Mouse (Mus musculus): ENCODE measurements around the gene Gm44596. TPM values are rescaled to one million over a fixed set of nuclear protein-coding genes. Genes with fewer than 3 reads are reported as not detected.

Gene Gm44596
- polyA plus RNA-seq, 1 experiment from 2014 or later: not detected

- WGBS (ENCODE audit: insufficient replicate concordance): under 1% methylated on average over 42 of the region's 42 CpGs
- H3K27ac ChIP-seq (replicated peaks): 0 out of 2 replicates have a peak within 1 kb of the TSS, but pooled peaks have one; percentile 24
- H3K36me3 ChIP-seq (replicated peaks): peaks cover 36% of the 10 kb centered on the region
- peak within 1 kb of the TSS; percentile 68 for H3K4me3 ChIP-seq (replicated peaks)
- peak within 1 kb of the TSS; percentile 58 for H3K9ac ChIP-seq
- no peaks in the 10 kb centered on the region for H3K9me3 ChIP-seq (replicated peaks)
- peaks cover 40% of the 10 kb centered on the region for H3K4me1 ChIP-seq (replicated peaks)
- ATAC-seq (ENCODE audit: insufficient read depth): peak; percentile 98
- H3K27me3 ChIP-seq: peaks cover 21% of the 10 kb centered on the region
- H3K4me2 ChIP-seq: peak within 1 kb of the TSS; percentile 92
These were observed 19.4 kb upstream of the Gm44596 start, which contains the start of gene Tulp3 for GRCm38 (mm10) chr6:128355726-128356416. TSS of gene Tulp3 (minus strand) at chr6:128355851.

DNA sequence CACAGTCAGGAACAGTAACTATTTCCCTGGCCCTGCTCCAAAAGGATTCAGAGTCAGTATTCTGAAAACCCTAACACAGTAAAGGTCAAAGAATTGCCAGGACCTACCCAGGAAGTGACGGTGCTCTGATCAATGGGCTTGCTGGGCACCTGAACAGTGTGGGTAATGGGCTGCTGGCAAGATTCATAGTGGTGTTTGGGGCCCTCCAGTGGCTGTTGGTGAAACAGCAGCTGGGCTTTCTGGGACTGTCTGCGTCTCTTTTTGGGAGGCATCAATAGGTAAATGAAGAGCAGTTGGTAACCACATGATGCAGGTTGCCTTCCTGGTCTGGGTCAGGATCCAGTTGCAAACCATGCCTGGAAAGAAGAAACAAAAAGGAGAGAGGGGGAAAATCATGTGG, 16.3 kb upstream of the Gm44596 start:
- ATAC-seq (ENCODE audit: insufficient read depth): no peak
- H3K4me2 ChIP-seq: no peak overlapping the region

GRCm38 (mm10) chr6:128361901-128362300, 13.4 kb upstream of the Gm44596 start:
- H3K36me3 ChIP-seq (replicated peaks): peaks cover 50% of the 10 kb centered on the region
- H3K4me2 ChIP-seq: peak overlapping the region; percentile 80
- H3K4me3 ChIP-seq (replicated peaks): peak overlapping the region; percentile 100
- H3K9me3 ChIP-seq (replicated peaks): no peaks in the 10 kb centered on the region
- peak overlapping the region; percentile 95 for H3K27ac ChIP-seq (replicated peaks)
- WGBS (ENCODE audit: insufficient replicate concordance): 13% methylated on average over 9 of the region's 9 CpGs
- H3K27me3 ChIP-seq: no peaks in the 10 kb centered on the region
- ATAC-seq (ENCODE audit: insufficient read depth): no peak
- H3K9ac ChIP-seq: peak overlapping the region; percentile 97
- H3K4me1 ChIP-seq (replicated peaks): peaks cover 54% of the 10 kb centered on the region

More for the DNA sequence above, 16.3 kb upstream of the Gm44596 start:
- Histone ChIP-seq H3K27ac (replicated peaks) (no peak overlapping the region), H3K9me3 (replicated peaks) (no peaks in the 10 kb centered on the region), H3K4me3 (replicated peaks) (no peak overlapping the region), H3K4me1 (replicated peaks) (peaks cover 56% of the 10 kb centered on the region), H3K9ac (no peak overlapping the region), H3K27me3 (peaks cover 16% of the 10 kb centered on the region), H3K36me3 (replicated peaks) (peaks cover 41% of the 10 kb centered on the region)
- 44% methylated on average over 2 of the region's 2 CpGs for WGBS (ENCODE audit: insufficient replicate concordance)

GRCm38 (mm10) chr6:128362381-128363006, 12.8 kb upstream of the Gm44596 start, which contains the start of the genes Rhno1 and Foxm1:
TSS of gene Rhno1 (minus strand) at chr6:128362911.
TSS of gene Foxm1 (plus strand) at chr6:128362967.
- Histone ChIP-seq H3K27me3 (no peaks in the 10 kb centered on the region), H3K4me2 (peak within 1 kb of the TSS; percentile 80), H3K36me3 (replicated peaks) (peaks cover 50% of the 10 kb centered on the region), H3K27ac (replicated peaks) (peak within 1 kb of the TSS; percentile 95), H3K9me3 (replicated peaks) (no peaks in the 10 kb centered on the region), H3K4me1 (replicated peaks) (peaks cover 54% of the 10 kb centered on the region), H3K9ac (peak within 1 kb of the TSS; percentile 97), H3K4me3 (replicated peaks) (peak within 1 kb of the TSS; percentile 100)
- WGBS (ENCODE audit: insufficient replicate concordance): under 1% methylated on average over 75 of the region's 76 CpGs
- ATAC-seq (ENCODE audit: insufficient read depth): peak; percentile 91

- peak overlapping the region; percentile 97 for H3K9ac ChIP-seq
- no peaks in the 10 kb centered on the region for H3K27me3 ChIP-seq
- WGBS (ENCODE audit: insufficient replicate concordance): under 1% methylated on average over 28 of the region's 46 CpGs
- peaks cover 49% of the 10 kb centered on the region for H3K36me3 ChIP-seq (replicated peaks)
- H3K4me2 ChIP-seq: peak overlapping the region; percentile 80
- H3K4me1 ChIP-seq (replicated peaks): peaks cover 54% of the 10 kb centered on the region
- ATAC-seq (ENCODE audit: insufficient read depth): peak; percentile 38
- peak overlapping the region; percentile 100 for H3K4me3 ChIP-seq (replicated peaks)
- H3K27ac ChIP-seq (replicated peaks): peak overlapping the region; percentile 95
- no peaks in the 10 kb centered on the region for H3K9me3 ChIP-seq (replicated peaks)
These were observed 12.1 kb upstream of the Gm44596 start for GRCm38 (mm10) chr6:128363007-128363825.

- no peak for ATAC-seq (ENCODE audit: insufficient read depth)
- WGBS (ENCODE audit: insufficient replicate concordance): 72% methylated on average over 6 of the region's 6 CpGs
- Histone ChIP-seq H3K4me3 (replicated peaks) (peak overlapping the region; percentile 100; the same call in 1 of the 2 replicates), H3K9me3 (replicated peaks) (no peaks in the 10 kb centered on the region), H3K4me1 (replicated peaks) (peaks cover 50% of the 10 kb centered on the region), H3K4me2 (peak overlapping the region; percentile 32; the same call in 1 of the 2 replicates), H3K27ac (replicated peaks) (no peak overlapping the region), H3K27me3 (no peaks in the 10 kb centered on the region), H3K36me3 (replicated peaks) (peaks cover 51% of the 10 kb centered on the region), H3K9ac (no peak overlapping the region)
These were observed 10.6 kb upstream of the Gm44596 start for GRCm38 (mm10) chr6:128364721-128365120.

DNA sequence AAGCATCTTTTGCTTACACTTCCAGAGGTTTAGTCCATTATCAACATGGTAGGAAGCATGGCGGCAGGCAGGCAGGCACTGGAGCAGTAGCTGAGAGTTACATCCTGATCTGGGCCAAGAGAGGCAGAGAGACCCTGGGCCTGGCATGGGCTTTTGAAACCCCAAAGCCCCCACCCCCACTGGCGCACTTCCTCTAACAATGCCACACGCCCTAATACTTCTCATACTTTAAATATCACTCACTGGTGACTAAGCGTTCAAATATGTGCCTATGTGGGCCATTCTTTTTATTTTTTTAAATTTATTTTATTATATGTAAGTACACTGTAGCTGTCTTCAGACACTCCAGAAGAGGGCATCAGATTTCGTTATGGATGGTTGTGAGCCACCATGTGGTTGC, 8.8 kb upstream of the Gm44596 start:
- peaks cover 33% of the 10 kb centered on the region for H3K4me1 ChIP-seq (replicated peaks)
- WGBS (ENCODE audit: insufficient replicate concordance): 89% methylated on average over 5 of the region's 5 CpGs
- H3K36me3 ChIP-seq (replicated peaks): peaks cover 59% of the 10 kb centered on the region
- no peak overlapping the region for H3K4me3 ChIP-seq (replicated peaks)
- H3K27me3 ChIP-seq: no peaks in the 10 kb centered on the region
- no peaks in the 10 kb centered on the region for H3K9me3 ChIP-seq (replicated peaks)
- no peak overlapping the region for H3K27ac ChIP-seq (replicated peaks)
- no peak overlapping the region for H3K4me2 ChIP-seq
- no peak overlapping the region for H3K9ac ChIP-seq
- ATAC-seq (ENCODE audit: insufficient read depth): no peak

- Histone ChIP-seq H3K4me2 (no peak overlapping the region), H3K4me1 (replicated peaks) (peaks cover 10% of the 10 kb centered on the region; the same call in 1 of the 2 replicates), H3K9ac (no peak overlapping the region), H3K4me3 (replicated peaks) (no peak overlapping the region), H3K9me3 (replicated peaks) (no peaks in the 10 kb centered on the region), H3K27me3 (no peaks in the 10 kb centered on the region), H3K27ac (replicated peaks) (no peak overlapping the region), H3K36me3 (replicated peaks) (peaks cover 95% of the 10 kb centered on the region)
- 77% methylated on average over 5 of the region's 5 CpGs for WGBS (ENCODE audit: insufficient replicate concordance)
- ATAC-seq (ENCODE audit: insufficient read depth): peak; percentile 35; the same call in 1 of the 2 replicates
These were observed 5.3 kb upstream of the Gm44596 start for GRCm38 (mm10) chr6:128370040-128370439.

- H3K4me2 ChIP-seq: no peak overlapping the region
- no peaks in the 10 kb centered on the region for H3K4me1 ChIP-seq (replicated peaks)
- H3K27ac ChIP-seq (replicated peaks): no peak overlapping the region
- H3K4me3 ChIP-seq (replicated peaks): no peak overlapping the region
- 74% methylated on average over 17 of the region's 17 CpGs for WGBS (ENCODE audit: insufficient replicate concordance)
- H3K27me3 ChIP-seq: no peaks in the 10 kb centered on the region
- no peaks in the 10 kb centered on the region for H3K9me3 ChIP-seq (replicated peaks)
- no peak for ATAC-seq (ENCODE audit: insufficient read depth)
- peaks cover 40% of the 10 kb centered on the region for H3K36me3 ChIP-seq (replicated peaks)
- H3K9ac ChIP-seq: no peak overlapping the region
These were observed 1.2 kb downstream of the Gm44596 start for GRCm38 (mm10) chr6:128376371-128377085.

DNA sequence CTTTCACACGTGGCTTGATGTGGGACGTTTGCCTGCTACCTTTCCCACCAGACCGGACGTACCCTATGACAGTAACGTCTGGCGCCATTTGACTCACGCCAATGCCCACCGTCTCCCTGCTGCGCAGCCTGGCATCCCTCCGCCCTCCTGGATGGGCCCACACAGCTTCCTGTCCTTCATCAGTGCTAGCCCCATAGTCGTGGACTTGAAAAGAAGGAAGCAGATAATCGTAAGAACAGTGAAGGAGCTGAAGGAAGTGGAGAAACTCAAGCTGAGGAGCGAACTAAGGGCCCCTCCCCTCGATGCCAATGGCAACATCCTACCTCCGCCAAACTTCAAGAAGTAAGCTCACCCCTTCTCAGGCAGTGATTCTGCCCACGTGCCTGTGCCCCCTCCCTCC, 4.3 kb downstream of the Gm44596 start:
- Histone ChIP-seq H3K4me3 (replicated peaks) (no peak overlapping the region), H3K9ac (no peak overlapping the region), H3K27me3 (no peaks in the 10 kb centered on the region), H3K27ac (replicated peaks) (no peak overlapping the region), H3K36me3 (replicated peaks) (peaks cover 9% of the 10 kb centered on the region), H3K9me3 (replicated peaks) (no peaks in the 10 kb centered on the region), H3K4me1 (replicated peaks) (no peaks in the 10 kb centered on the region), H3K4me2 (no peak overlapping the region)
- 56% methylated on average over 16 of the region's 16 CpGs for WGBS (ENCODE audit: insufficient replicate concordance)
- no peak for ATAC-seq (ENCODE audit: insufficient read depth)
